Mouse (Mus musculus): Measurements from ENCODE around the gene Hdac11. TPM values are rescaled to one million over a fixed set of nuclear protein-coding genes. Genes with fewer than 3 reads are reported as not detected.
"Not testable (repeated sequence)": the region's sequence is repeated elsewhere in the genome, so short reads cannot be mapped to it uniquely, and the experiment has no call there.

The Hdac11 gene
- polyA plus RNA-seq, 1 experiment from 2014 or later: 15.4 TPM

DNA sequence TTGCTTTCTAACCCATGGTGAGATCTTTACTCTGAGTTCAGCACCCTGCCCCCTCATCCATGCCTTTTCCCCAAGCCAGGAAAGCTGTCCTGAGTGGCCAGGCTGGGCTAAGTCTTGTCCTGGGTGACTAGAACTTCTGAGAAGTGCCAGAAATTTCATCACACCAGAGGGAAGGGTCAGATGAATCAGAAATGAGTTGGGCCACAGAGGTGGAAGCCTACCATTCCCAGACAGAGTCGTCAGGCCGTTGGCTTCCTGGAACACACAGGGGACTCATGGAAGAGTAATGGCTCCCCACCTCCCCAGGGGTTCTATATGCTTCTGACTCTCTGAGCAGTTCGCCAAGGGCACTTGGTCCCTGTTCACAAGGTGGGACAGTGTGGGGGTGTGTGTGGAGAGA, 51.0 kb downstream of the Hdac11 start:
- Histone ChIP-seq H3K4me1 (ENCODE audit: control insufficient read depth, insufficient read depth, low read length) (peaks cover 25% of the 10 kb centered on the region), H3K9me3 (ENCODE audit: control insufficient read depth, low read length) (no peaks in the 10 kb centered on the region), H3K4me3 (ENCODE audit: low read depth, low read length) (no peak overlapping the region), H3K27ac (replicated peaks; ENCODE audit: low read depth, low read length) (no peak overlapping the region), H3K9ac (ENCODE audit: low read depth, low read length) (no peak overlapping the region), H3K36me3 (ENCODE audit: control insufficient read depth, insufficient read depth, low read length) (no peaks in the 10 kb centered on the region), H3K27me3 (replicated peaks; ENCODE audit: control insufficient read depth, insufficient read depth, low read length) (no peaks in the 10 kb centered on the region), H3K4me2 (ENCODE audit: low read depth, low read length) (no peak overlapping the region)
- DNase-seq (ENCODE audit: low spot score): no peak
- 52% methylated on average over 3 of the region's 3 CpGs for WGBS
- no peak for ATAC-seq (ENCODE audit: low read depth)

DNA sequence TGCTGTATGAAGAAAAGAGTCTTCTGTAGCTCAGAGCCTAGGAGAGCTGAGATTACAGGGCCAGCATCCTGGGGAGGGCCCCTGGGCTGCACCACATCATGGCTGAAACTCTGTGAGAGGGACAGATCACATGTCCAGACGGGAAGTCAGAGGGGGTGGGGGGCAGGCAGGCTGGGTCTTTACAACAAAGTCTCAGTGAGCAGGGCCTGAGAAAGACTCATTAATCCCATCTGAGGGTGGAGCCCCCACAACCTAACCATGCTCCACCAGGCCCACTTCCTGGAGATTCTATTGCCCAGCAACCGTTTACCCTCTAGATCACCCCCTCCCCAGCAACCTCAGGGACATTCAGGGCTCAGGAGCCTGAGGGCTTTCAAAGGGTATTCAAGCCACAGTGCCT, 53.3 kb downstream of the Hdac11 start:
- whole genome bisulfite sequencing: 0% methylated on average over 2 of the region's 2 CpGs
- Histone ChIP-seq H3K9me3 (ENCODE audit: control insufficient read depth, low read length) (no peaks in the 10 kb centered on the region), H3K27ac (replicated peaks; ENCODE audit: low read depth, low read length) (peak overlapping the region; percentile 59), H3K27me3 (replicated peaks; ENCODE audit: control insufficient read depth, insufficient read depth, low read length) (no peaks in the 10 kb centered on the region), H3K36me3 (ENCODE audit: control insufficient read depth, insufficient read depth, low read length) (no peaks in the 10 kb centered on the region), H3K9ac (ENCODE audit: low read depth, low read length) (no peak overlapping the region), H3K4me1 (ENCODE audit: control insufficient read depth, insufficient read depth, low read length) (peaks cover 32% of the 10 kb centered on the region), H3K4me2 (ENCODE audit: low read depth, low read length) (no peak overlapping the region), H3K4me3 (ENCODE audit: low read depth, low read length) (no peak overlapping the region)
- DNase-seq (ENCODE audit: low spot score) (peak; percentile 43), ATAC-seq (ENCODE audit: low read depth) (0 out of 2 replicates have a peak, but pooled peaks have one; percentile 12)

DNA sequence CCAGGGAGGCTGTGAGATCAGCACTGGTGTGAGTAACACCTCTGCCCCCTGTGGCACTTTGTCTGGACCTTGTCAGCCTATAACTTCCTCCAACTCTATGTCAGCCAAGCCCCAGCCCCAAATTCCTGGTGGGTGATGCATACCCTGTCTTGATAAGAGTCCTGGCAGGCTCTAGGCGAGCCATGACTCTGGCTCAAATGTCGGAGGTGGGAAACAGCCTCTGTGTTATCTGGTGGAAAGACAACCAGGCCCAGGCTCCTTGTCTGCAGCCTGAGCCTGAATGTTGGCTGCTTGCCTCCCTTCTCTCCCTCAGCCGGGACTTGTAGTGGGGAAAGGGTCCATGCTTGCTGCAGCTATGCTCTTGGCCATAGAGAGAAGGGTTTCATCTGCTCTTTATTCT, 54.4 kb downstream of the Hdac11 start:
- WGBS: 45% methylated on average over 3 of the region's 3 CpGs
- Histone ChIP-seq H3K9ac (ENCODE audit: low read depth, low read length) (no peak overlapping the region), H3K4me3 (ENCODE audit: low read depth, low read length) (no peak overlapping the region), H3K36me3 (ENCODE audit: control insufficient read depth, insufficient read depth, low read length) (no peaks in the 10 kb centered on the region), H3K27me3 (replicated peaks; ENCODE audit: control insufficient read depth, insufficient read depth, low read length) (no peaks in the 10 kb centered on the region), H3K9me3 (ENCODE audit: control insufficient read depth, low read length) (no peaks in the 10 kb centered on the region), H3K27ac (replicated peaks; ENCODE audit: low read depth, low read length) (peak overlapping the region; percentile 59; the same call in 1 of the 2 replicates), H3K4me1 (ENCODE audit: control insufficient read depth, insufficient read depth, low read length) (peaks cover 38% of the 10 kb centered on the region), H3K4me2 (ENCODE audit: low read depth, low read length) (no peak overlapping the region)
- no peak for ATAC-seq (ENCODE audit: low read depth)
- DNase-seq (ENCODE audit: low spot score): peak; percentile 41

DNA sequence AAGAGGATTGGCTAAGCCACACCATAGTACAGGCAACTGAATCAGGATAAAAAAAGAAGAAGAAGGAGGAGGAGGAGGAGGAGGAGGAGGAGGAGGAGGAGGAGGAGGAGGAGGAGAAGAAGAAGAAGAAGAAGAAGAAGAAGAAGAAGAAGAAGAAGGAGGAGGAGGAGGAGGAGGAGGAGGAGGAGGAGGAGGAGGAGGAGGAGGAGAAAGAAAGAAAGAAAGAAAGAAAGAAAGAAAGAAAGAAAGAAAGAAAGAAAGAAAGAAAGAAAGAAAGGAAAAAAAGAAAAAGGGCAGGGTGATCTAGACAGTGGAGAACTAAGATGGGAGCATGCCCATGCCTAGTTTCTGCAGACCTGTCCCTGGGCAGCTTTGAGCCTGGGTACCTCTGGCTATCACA, 55.7 kb downstream of the Hdac11 start, which contains the start of gene Fbln2:
TSS of gene Fbln2 (plus strand) at position 301 of the 400 bp plus-strand sequence.
- peak within 1 kb of the TSS; percentile 61 for H3K4me3 ChIP-seq (ENCODE audit: low read depth, low read length)
- H3K9me3 ChIP-seq (ENCODE audit: control insufficient read depth, low read length); H3K27me3 ChIP-seq (replicated peaks; ENCODE audit: control insufficient read depth, insufficient read depth, low read length); H3K36me3 ChIP-seq (ENCODE audit: control insufficient read depth, insufficient read depth, low read length); ATAC-seq (ENCODE audit: low read depth); DNase-seq (ENCODE audit: low spot score): not testable (repeated sequence)
- H3K9ac ChIP-seq (ENCODE audit: low read depth, low read length): peak within 1 kb of the TSS; percentile 75
- peak within 1 kb of the TSS; percentile 74 for H3K27ac ChIP-seq (replicated peaks; ENCODE audit: low read depth, low read length)
- H3K4me2 ChIP-seq (ENCODE audit: low read depth, low read length): peak within 1 kb of the TSS; percentile 81
- peaks cover 45% of the 10 kb centered on the region for H3K4me1 ChIP-seq (ENCODE audit: control insufficient read depth, insufficient read depth, low read length)

DNA sequence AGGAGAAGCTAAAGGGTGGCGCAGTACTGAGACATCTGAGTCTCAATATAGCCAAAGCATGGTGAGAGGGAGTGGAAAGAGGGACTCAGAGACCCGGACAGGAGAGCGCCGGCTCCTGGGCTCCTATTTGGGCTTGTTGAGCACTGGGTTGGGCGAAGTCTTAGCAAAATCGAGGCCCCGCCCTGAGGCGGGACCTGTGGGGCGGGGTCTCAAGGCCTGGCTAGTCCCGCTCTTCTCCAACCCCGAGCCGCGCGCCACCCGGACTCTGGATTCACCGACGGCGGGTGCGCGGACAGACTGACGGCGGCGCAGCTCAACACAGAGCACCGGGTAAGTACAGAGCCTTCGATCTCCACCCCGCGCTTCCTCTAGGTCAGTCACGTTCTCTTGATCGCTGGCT, 56.1 kb downstream of the Hdac11 start:
- DNase-seq (ENCODE audit: low spot score) (peak; percentile 94), ATAC-seq (ENCODE audit: low read depth) (peak; percentile 87)
- Histone ChIP-seq H3K9me3 (ENCODE audit: control insufficient read depth, low read length) (no peaks in the 10 kb centered on the region), H3K36me3 (ENCODE audit: control insufficient read depth, insufficient read depth, low read length) (no peaks in the 10 kb centered on the region), H3K4me2 (ENCODE audit: low read depth, low read length) (peak overlapping the region; percentile 81), H3K4me3 (ENCODE audit: low read depth, low read length) (peak overlapping the region; percentile 61), H3K27me3 (replicated peaks; ENCODE audit: control insufficient read depth, insufficient read depth, low read length) (no peaks in the 10 kb centered on the region), H3K27ac (replicated peaks; ENCODE audit: low read depth, low read length) (peak overlapping the region; percentile 74), H3K9ac (ENCODE audit: low read depth, low read length) (peak overlapping the region; percentile 75), H3K4me1 (ENCODE audit: control insufficient read depth, insufficient read depth, low read length) (peaks cover 48% of the 10 kb centered on the region)
- 0% methylated on average over 20 of the region's 29 CpGs for WGBS

DNA sequence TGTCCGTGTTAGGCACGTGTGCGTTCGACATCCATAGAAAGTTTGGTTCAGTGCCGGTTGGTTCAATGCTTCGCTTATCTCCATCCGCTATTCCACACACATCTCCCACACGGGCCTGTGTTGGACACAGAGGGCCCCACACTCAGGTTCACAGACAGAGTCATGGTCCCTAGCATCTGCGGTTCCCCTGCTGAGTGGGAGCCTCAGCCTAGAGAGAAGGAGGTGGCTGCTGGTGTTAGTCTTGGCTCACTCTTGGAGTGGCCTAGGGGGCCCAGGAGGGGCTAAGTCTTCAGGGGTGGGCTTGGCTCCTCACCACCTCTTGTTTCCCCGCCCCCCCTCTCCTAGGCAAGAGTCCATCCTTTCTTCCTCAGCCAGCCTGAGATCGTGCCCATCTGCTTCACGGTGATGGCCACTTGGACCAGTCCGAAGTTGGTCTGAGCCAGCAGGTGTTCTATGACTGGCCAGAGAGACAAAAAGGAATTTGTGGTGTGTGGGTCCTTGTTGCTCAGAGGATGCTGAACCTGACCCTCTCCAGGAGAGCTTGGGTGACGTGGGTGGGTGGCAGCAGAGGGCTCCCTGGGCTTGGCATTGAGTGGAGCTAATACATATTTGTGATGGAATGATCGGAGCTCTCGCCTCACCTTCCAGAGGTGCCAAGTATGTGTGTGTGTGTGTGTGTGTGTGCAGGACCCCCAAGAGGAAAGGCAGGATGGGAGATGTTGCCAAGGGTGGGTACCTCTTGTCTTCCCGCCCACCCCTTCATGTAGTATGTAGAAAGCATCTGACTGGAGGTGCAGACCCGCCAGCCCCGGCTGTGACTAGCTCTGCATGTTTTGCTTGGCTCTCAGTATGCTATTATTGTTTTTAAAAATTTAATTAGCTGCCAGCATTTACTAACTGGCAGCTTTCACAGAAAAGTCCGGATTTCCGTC, 57.1 kb downstream of the Hdac11 start:
- peak; percentile 4; the same call in 1 of the 2 replicates for ATAC-seq (ENCODE audit: low read depth)
- 39% methylated on average over 21 of the region's 21 CpGs for WGBS
- H3K9me3 ChIP-seq (ENCODE audit: control insufficient read depth, low read length): no peaks in the 10 kb centered on the region

DNA sequence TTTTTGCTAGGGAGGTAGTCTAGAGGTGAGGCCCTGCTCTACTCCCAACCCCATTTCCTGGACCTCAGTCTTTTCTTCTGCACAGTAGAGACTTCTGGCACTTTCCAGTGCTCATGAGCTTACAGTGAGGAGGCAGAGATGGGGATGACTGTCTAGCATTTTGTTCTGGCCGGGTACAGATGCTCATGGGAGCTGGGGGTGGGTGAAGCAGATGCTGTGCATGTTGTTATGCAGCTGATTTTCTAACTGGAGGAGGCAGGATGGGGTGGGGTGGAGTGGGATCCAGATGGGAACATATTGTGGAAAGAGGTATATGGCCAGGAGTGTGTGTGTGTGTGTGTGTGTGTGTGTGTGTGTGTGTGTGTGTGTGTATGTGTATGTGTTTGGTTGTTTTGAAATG, 59.0 kb downstream of the Hdac11 start:
- H3K9me3 ChIP-seq (ENCODE audit: control insufficient read depth, low read length): no peaks in the 10 kb centered on the region
- H3K9ac ChIP-seq (ENCODE audit: low read depth, low read length): no peak overlapping the region
- H3K4me2 ChIP-seq (ENCODE audit: low read depth, low read length): peak overlapping the region; percentile 81
- H3K4me1 ChIP-seq (ENCODE audit: control insufficient read depth, insufficient read depth, low read length): peaks cover 55% of the 10 kb centered on the region
- no peak for ATAC-seq (ENCODE audit: low read depth)
- no peak for DNase-seq (ENCODE audit: low spot score)
- H3K36me3 ChIP-seq (ENCODE audit: control insufficient read depth, insufficient read depth, low read length): no peaks in the 10 kb centered on the region
- 50% methylated on average over 1 of the region's 1 CpGs for WGBS
- no peak overlapping the region for H3K27ac ChIP-seq (replicated peaks; ENCODE audit: low read depth, low read length)
- peak overlapping the region; percentile 61; the same call in 1 of the 2 replicates for H3K4me3 ChIP-seq (ENCODE audit: low read depth, low read length)
- H3K27me3 ChIP-seq (replicated peaks; ENCODE audit: control insufficient read depth, insufficient read depth, low read length): no peaks in the 10 kb centered on the region

More for the DNA sequence above, 57.1 kb downstream of the Hdac11 start:
- peak; percentile 32 for DNase-seq (ENCODE audit: low spot score)
- H3K9ac ChIP-seq (ENCODE audit: low read depth, low read length): peak overlapping the region; percentile 75
- peak overlapping the region; percentile 81 for H3K4me2 ChIP-seq (ENCODE audit: low read depth, low read length)
- peak overlapping the region; percentile 74 for H3K27ac ChIP-seq (replicated peaks; ENCODE audit: low read depth, low read length)
- H3K4me3 ChIP-seq (ENCODE audit: low read depth, low read length): peak overlapping the region; percentile 61
- H3K27me3 ChIP-seq (replicated peaks; ENCODE audit: control insufficient read depth, insufficient read depth, low read length): no peaks in the 10 kb centered on the region
- peaks cover 54% of the 10 kb centered on the region for H3K4me1 ChIP-seq (ENCODE audit: control insufficient read depth, insufficient read depth, low read length)
- no peaks in the 10 kb centered on the region for H3K36me3 ChIP-seq (ENCODE audit: control insufficient read depth, insufficient read depth, low read length)

DNA sequence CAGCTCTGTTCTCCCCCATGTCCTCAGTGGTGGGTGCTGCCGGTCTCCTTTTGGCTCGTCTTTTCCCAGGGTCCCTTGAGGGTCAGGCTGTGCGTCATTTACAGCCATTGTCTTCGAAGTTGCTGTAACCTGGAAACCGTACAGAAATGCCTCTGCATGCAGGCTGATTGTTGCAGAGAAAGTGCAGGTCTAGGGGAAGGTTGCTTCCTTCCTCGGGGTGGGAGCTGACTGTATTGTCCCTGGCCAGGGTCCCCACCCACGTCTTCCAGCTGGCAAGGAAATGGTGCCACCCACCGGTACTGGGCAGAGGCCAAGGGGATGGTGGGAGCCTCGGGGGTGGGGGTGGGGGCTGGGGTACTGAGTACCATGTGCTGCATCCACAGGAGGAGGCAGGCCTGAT, 62.0 kb downstream of the Hdac11 start:
- Histone ChIP-seq H3K9ac (ENCODE audit: low read depth, low read length) (no peak overlapping the region), H3K4me2 (ENCODE audit: low read depth, low read length) (no peak overlapping the region), H3K27ac (replicated peaks; ENCODE audit: low read depth, low read length) (no peak overlapping the region), H3K27me3 (replicated peaks; ENCODE audit: control insufficient read depth, insufficient read depth, low read length) (no peaks in the 10 kb centered on the region), H3K4me3 (ENCODE audit: low read depth, low read length) (no peak overlapping the region), H3K36me3 (ENCODE audit: control insufficient read depth, insufficient read depth, low read length) (no peaks in the 10 kb centered on the region), H3K9me3 (ENCODE audit: control insufficient read depth, low read length) (no peaks in the 10 kb centered on the region), H3K4me1 (ENCODE audit: control insufficient read depth, insufficient read depth, low read length) (peaks cover 56% of the 10 kb centered on the region)
- DNase-seq (ENCODE audit: low spot score) (no peak), ATAC-seq (ENCODE audit: low read depth) (no peak)
- WGBS: 64% methylated on average over 6 of the region's 9 CpGs

All from embryonic facial prominence, embryonic 14.5 days (tissue).